28 mouse cellular contexts compared by ENCODE assay signal in the genomic region with DNA sequence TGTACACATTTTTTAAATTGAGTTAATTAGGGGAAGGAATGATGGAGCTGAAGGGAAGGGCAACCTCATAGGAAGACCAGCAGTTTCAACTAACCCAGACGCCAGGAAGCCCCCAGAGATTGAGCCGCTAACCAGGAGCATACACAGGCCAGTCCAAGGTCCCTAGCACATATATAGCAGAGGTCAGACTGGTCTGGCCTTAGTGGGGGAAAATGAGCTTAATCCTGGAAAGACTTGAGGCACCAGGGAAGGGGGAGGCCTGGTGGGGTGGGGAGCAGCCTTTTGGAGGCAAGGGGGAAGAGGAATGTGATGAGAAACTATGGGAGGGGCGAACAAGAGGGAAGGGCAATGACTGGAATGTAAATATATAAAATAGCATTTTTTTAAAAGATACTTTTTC.
DNase-seq lines count a peak whose midpoint lies in the region; ATAC-seq and TF ChIP-seq lines count a peak whose summit lies in the region.
"Had no signal": no experiment of that assay in that cellular context is flagged by ENCODE, and none has a peak within 500 bp of the region (broad histone marks: within the 10 kb centered on the region; RNA-seq: fewer than 3 reads in every experiment).

No protein-coding gene starts in this region.

- peak; percentile 63; the same call in 1 of the 2 replicates for ATAC-seq in limb, embryonic 12.5 days (ENCODE audit: insufficient number of reproducible peaks, insufficient read depth, low FRiP score, low TSS enrichment, low read depth)
- ATAC-seq in intestine, postnatal 0 days = no peak
- ATAC-seq: activated CD4-positive, CD25-positive, alpha-beta regulatory T cell, adult 4 months; CD4-positive, CD25-positive, alpha-beta regulatory T cell, adult 4 months; forebrain, embryonic 14.5 days; forebrain, embryonic 16.5 days; Patski had no signal

- peak; percentile 18 for DNase-seq in embryo, embryonic 10 days (ENCODE audit: low spot score)
- DNase-seq in embryo, embryonic 9.5 days (ENCODE audit: extremely low spot score) = no peak
- no peak for DNase-seq in limb, embryonic 10.5 days (ENCODE audit: low spot score)
- peak; percentile 56 for DNase-seq in embryonic facial prominence, embryonic 10.5 days (ENCODE audit: low spot score)
- no peak for DNase-seq in ovary, adult 18-20 months (ENCODE audit: low spot score)
- DNase-seq: adrenal gland, postnatal 10 days; adrenal gland, postnatal 25 days; B cell, adult 2 months; cerebellum, adult 11 months; cerebellum, adult 18-20 months; cerebellum, adult 8-10 months; cerebellum, adult 9-11 months; cerebellum, postnatal 14 days; cerebellum, postnatal 36 days had no signal

- no peak overlapping the region for H3K27ac ChIP-seq in limb, embryonic 12.5 days
- no peak overlapping the region for H3K27ac ChIP-seq in limb, embryonic 10.5 days
- no peak overlapping the region for H3K27ac ChIP-seq in embryonic facial prominence, embryonic 10.5 days (replicated peaks)
- H3K27ac ChIP-seq in intestine, postnatal 0 days (ENCODE audit: low read depth, low read length) = no peak overlapping the region
- H3K27ac ChIP-seq: embryonic facial prominence, embryonic 13.5 days; embryonic facial prominence, embryonic 15.5 days; forebrain, embryonic 10.5 days; forebrain, embryonic 12.5 days had no signal

- no peak overlapping the region for H3K4me2 ChIP-seq in limb, embryonic 12.5 days
- H3K4me2 ChIP-seq in intestine, postnatal 0 days (replicated peaks; ENCODE audit: low read depth) = no peak overlapping the region
- H3K4me2 ChIP-seq: embryonic facial prominence, embryonic 13.5 days; embryonic facial prominence, embryonic 15.5 days; forebrain, embryonic 12.5 days had no signal

- WGBS in limb, embryonic 12.5 days = 66% methylated on average over 3 of the region's 3 CpGs
- WGBS in limb, embryonic 10.5 days = 70% methylated on average over 3 of the region's 3 CpGs
- WGBS in embryonic facial prominence, embryonic 10.5 days = 61% methylated on average over 3 of the region's 3 CpGs
- 83% methylated on average over 3 of the region's 3 CpGs for WGBS in intestine, postnatal 0 days

- H3K4me1 ChIP-seq in limb, embryonic 12.5 days (replicated peaks) = no peaks in the 10 kb centered on the region
- H3K4me1 ChIP-seq in limb, embryonic 10.5 days = no peaks in the 10 kb centered on the region
- peaks cover 2% of the 10 kb centered on the region; the same call in 1 of the 2 replicates for H3K4me1 ChIP-seq in embryonic facial prominence, embryonic 10.5 days
- no peaks in the 10 kb centered on the region for H3K4me1 ChIP-seq in intestine, postnatal 0 days (replicated peaks; ENCODE audit: control insufficient read depth, insufficient read depth, low read length)
- H3K4me1 ChIP-seq: embryonic facial prominence, embryonic 15.5 days; forebrain, embryonic 10.5 days; forebrain, embryonic 12.5 days had no signal

- TF ChIP-seq CTCF in intestine, postnatal 0 days (IDR thresholded peaks at IDR 0.05; ENCODE audit: low read depth) = no peak

- H3K9me3 ChIP-seq in limb, embryonic 12.5 days = no peaks in the 10 kb centered on the region
- H3K9me3 ChIP-seq in limb, embryonic 10.5 days (replicated peaks) = no peaks in the 10 kb centered on the region
- H3K9me3 ChIP-seq in embryonic facial prominence, embryonic 10.5 days = no peaks in the 10 kb centered on the region
- H3K9me3 ChIP-seq in intestine, postnatal 0 days (ENCODE audit: control insufficient read depth) = no peaks in the 10 kb centered on the region
- H3K9me3 ChIP-seq: embryonic facial prominence, embryonic 13.5 days; embryonic facial prominence, embryonic 15.5 days; forebrain, embryonic 10.5 days; forebrain, embryonic 12.5 days; G1E had no signal

- no peak overlapping the region for H3K9ac ChIP-seq in limb, embryonic 12.5 days (replicated peaks)
- H3K9ac ChIP-seq in intestine, postnatal 0 days (ENCODE audit: low read depth, low read length) = no peak overlapping the region
- H3K9ac ChIP-seq: embryonic facial prominence, embryonic 13.5 days; embryonic facial prominence, embryonic 15.5 days; forebrain, embryonic 12.5 days had no signal

- no peak overlapping the region for H3K4me3 ChIP-seq in limb, embryonic 12.5 days (replicated peaks)
- H3K4me3 ChIP-seq in limb, embryonic 10.5 days = no peak overlapping the region
- no peak overlapping the region for H3K4me3 ChIP-seq in embryonic facial prominence, embryonic 10.5 days
- no peak overlapping the region for H3K4me3 ChIP-seq in intestine, postnatal 0 days (ENCODE audit: low read depth, low read length)
- H3K4me3 ChIP-seq: embryonic facial prominence, embryonic 13.5 days; embryonic facial prominence, embryonic 15.5 days; erythroblast, embryonic 14.5 days; forebrain, embryonic 10.5 days; forebrain, embryonic 12.5 days had no signal

- no peaks in the 10 kb centered on the region for H3K27me3 ChIP-seq in limb, embryonic 12.5 days
- H3K27me3 ChIP-seq in limb, embryonic 10.5 days (ENCODE audit: low read depth, poor library complexity, severe bottlenecking) = no peaks in the 10 kb centered on the region
- no peaks in the 10 kb centered on the region for H3K27me3 ChIP-seq in embryonic facial prominence, embryonic 10.5 days (replicated peaks; ENCODE audit: low read depth, poor library complexity, severe bottlenecking)
- no peaks in the 10 kb centered on the region for H3K27me3 ChIP-seq in intestine, postnatal 0 days (replicated peaks; ENCODE audit: control insufficient read depth, insufficient read depth, low read length)
- H3K27me3 ChIP-seq: CH12.LX; embryonic facial prominence, embryonic 13.5 days; embryonic facial prominence, embryonic 15.5 days; forebrain, embryonic 12.5 days had no signal

- no peaks in the 10 kb centered on the region for H3K36me3 ChIP-seq in limb, embryonic 12.5 days
- H3K36me3 ChIP-seq in limb, embryonic 10.5 days = no peaks in the 10 kb centered on the region
- H3K36me3 ChIP-seq in embryonic facial prominence, embryonic 10.5 days (replicated peaks) = no peaks in the 10 kb centered on the region
- H3K36me3 ChIP-seq in intestine, postnatal 0 days (ENCODE audit: control insufficient read depth, insufficient read depth) = no peaks in the 10 kb centered on the region
- H3K36me3 ChIP-seq: embryonic facial prominence, embryonic 13.5 days; embryonic facial prominence, embryonic 15.5 days; forebrain, embryonic 10.5 days; forebrain, embryonic 12.5 days; G1E had no signal

Comparison
In these comparisons a context has a peak if more than half of its experiments do, and no peak if none do; other contexts are left out.
1. DNase-seq: peak in embryo, embryonic 10 days (single experiment) and embryonic facial prominence, embryonic 10.5 days (single experiment); none in embryo, embryonic 9.5 days (single experiment), limb, embryonic 10.5 days (single experiment) and ovary, adult 18-20 months (single experiment).